Mouse (Mus musculus) mouse trophoblast stem cell (cell line): ENCODE measurements around the gene Tex10.
"Not testable (repeated sequence)": the region's sequence is repeated elsewhere in the genome, so short reads cannot be mapped to it uniquely, and the experiment has no call there.

Source experiments
- in situ Hi-C, 2 experiments: fragments of 300-500 bp; cut with MseI, MboI; formaldehyde crosslinking; loops; 2 replicates in 1 of 2; 3 replicates in 1 of 2; pipeline ENCODE4 v1.15.1; 2025

Gene Tex10

GRCm38 (mm10) chr4:48405724-48406491 lies 67.4 kb downstream of the Tex10 start:
- in situ Hi-C loops = not testable (repeated sequence)

DNA sequence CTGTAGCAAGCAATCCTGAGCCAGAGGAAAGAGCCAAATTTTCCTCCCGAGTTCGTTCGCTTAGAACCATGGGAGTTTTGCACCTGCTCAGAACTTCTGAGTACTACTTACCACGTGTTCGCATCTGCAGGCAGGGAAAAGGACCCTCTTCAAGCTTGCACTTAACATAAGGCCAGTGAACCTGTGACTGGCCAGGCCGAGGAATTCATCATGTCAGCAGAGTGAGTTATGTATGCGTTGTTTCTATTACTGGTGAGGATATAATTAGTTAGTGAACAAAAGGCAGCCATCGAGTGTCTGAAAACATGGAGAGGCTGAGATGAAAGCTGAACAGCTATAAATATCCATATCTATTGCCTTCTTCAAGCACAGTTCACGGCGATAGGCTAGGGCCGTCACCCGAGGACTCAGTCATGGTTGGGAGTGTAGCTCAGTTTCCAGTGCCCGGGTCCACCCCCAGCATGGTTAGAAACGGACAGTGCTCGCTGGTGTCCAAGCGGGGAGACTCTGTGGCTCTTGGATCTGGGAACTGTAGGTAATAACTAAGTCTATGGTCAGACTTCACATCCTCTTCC lies 70.1 kb downstream of the Tex10 start:
- in situ Hi-C loops = no loop called here

DNA sequence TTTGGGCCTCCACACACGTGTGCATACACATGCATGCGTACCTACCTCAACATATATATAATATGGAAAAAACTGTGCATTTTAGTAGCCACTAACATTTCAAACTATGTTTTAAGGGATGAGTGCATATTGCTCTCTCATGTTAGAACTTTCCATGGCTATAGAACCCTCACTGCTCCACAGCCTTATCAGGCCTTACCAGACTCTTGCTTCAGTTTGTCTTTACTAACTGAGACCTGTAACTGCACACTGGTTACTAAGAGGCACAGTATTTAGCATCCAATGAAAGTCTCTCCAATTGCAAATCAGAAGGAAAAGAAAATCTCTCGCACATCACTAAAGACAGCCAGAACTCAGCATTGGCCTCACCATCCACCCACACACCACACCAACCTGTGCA lies 76.3 kb downstream of the Tex10 start:
- in situ Hi-C loops = loop anchor here in 1 of 2 experiments (25.0 kb wide), 1 partner anchor 185 kb away; no protein-coding TSS in a partner anchor

- in situ Hi-C loops = loop anchor here in 1 of 2 experiments (25.0 kb wide), 1 partner anchor 170 kb away; no protein-coding TSS in a partner anchor
Observed at GRCm38 (mm10) chr4:48382506-48382905, 90.8 kb downstream of the Tex10 start.

- in situ Hi-C loops = loop anchor here in 1 of 2 experiments (25.0 kb wide), 1 partner anchor 169 kb away; no protein-coding TSS in a partner anchor
Observed at GRCm38 (mm10) chr4:48380940-48381339, 92.3 kb downstream of the Tex10 start.
